Mouse (Mus musculus): ENCODE measurements around the gene Btg3.
"Not testable (repeated sequence)": the region's sequence is repeated elsewhere in the genome, so short reads cannot be mapped to it uniquely, and the experiment has no call there.

The Btg3 gene

GRCm38 (mm10) chr16:78376745-78377570, at the start of gene Btg3:
Gene Btg3, minus strand, starts transcription at chr16:78377192.
- DNase-seq (ENCODE audit: low spot score in 2 of 2) = peak; percentile 87 to 89

DNA sequence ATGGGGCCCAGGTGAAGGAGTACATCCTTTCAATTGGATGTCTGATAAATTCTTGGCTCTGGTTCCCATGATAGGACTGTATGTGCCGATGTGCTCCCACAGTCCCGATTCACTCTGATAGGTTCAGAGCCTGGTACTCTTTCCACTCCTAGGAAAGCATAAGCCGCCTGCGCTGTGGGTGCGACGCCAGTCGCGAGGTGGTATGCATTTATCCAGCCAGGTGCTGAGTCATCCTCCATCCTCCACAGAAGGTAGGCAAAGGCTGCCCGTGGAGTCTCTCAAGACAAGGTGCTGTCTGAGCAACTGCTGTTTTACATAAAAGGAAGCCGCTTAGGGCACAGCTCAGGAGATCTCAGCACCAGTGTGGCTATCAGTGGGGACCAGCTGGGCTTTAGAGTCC, 40.7 kb upstream of the Btg3 start:
- DNase-seq (ENCODE audit: low spot score in 2 of 2) = no peak

GRCm38 (mm10) chr16:78416500-78416899, 39.5 kb upstream of the Btg3 start:
- no peak for DNase-seq (ENCODE audit: low spot score in 2 of 2)

DNA sequence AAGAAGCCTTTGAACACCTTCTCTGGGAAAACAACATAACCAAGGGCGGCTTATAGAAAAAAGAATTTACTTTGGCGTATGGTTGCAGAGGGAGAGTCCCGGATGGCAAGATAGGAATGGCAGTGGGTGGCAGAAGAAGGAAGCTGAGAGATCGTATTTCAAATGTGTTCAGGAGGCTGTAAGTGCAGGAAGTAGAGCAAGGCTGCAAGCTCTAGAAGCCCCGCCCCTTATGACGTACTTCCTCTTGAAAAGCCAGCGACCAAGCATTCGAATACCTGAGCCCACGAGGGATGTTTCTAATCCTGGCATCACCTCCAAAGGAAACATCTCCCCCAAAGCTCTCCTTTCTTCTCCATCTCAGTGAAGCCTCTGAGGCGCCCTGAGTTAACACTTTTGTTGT, 33.0 kb upstream of the Btg3 start:
- no peak for DNase-seq (ENCODE audit: low spot score in 2 of 2)

GRCm38 (mm10) chr16:78407855-78408254, 30.9 kb upstream of the Btg3 start:
- no peak for DNase-seq (ENCODE audit: low spot score in 2 of 2)

- DNase-seq (ENCODE audit: low spot score in 2 of 2) = no peak
Observed at GRCm38 (mm10) chr16:78406657-78407056, 29.7 kb upstream of the Btg3 start.

GRCm38 (mm10) chr16:78402316-78402715, 25.3 kb upstream of the Btg3 start:
- no peak for DNase-seq (ENCODE audit: low spot score in 2 of 2)

GRCm38 (mm10) chr16:78399423-78399822, 22.4 kb upstream of the Btg3 start:
- DNase-seq (ENCODE audit: low spot score in 2 of 2) = no peak

- no peak for DNase-seq (ENCODE audit: low spot score in 2 of 2)
Observed at GRCm38 (mm10) chr16:78398734-78399133, 21.7 kb upstream of the Btg3 start.

- no peak for DNase-seq (ENCODE audit: low spot score in 2 of 2)
Observed at GRCm38 (mm10) chr16:78391354-78391753, 14.4 kb upstream of the Btg3 start.

DNA sequence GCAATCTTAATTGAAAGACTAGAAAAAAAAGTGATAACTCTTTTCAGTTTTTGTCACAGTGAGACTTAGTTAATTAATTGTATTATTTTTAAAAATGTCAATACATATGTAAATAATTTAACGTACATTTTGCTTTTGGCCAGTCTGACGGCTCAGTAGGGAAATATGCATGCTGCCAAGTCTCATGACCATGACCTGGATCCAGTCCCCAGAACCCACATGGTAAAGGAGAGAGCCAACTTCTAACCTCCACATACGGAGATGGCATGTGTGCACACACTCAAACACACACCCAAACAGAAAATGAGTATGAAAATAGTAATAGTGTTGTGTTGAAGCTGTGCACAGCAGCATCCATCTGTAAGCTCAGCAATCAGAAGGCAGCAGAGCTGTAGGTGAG, 13.0 kb upstream of the Btg3 start:
- no peak for DNase-seq (ENCODE audit: low spot score in 2 of 2)

DNA sequence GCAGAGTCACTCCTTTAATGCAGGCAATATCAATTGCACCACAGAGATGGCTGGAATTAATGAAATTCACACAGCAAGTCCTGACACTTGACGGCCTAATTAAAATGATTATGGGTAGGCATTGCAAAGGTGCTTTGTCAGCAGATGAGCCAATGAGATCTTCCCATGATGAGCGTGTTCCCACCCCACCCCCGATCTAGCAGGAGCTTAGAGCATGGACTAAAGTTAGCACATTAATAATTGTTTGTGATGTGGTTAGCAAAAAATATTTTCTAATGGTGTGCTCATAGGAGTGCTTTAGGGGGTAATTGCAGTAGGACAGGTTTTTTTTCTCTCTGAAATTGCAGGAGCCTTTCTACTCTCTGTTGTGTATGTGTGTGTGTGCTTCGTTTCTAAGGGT, 12.1 kb upstream of the Btg3 start:
- no peak for DNase-seq (ENCODE audit: low spot score in 2 of 2)

GRCm38 (mm10) chr16:78378493-78378892, 1.5 kb upstream of the Btg3 start:
- DNase-seq (ENCODE audit: low spot score in 2 of 2) = no peak

DNA sequence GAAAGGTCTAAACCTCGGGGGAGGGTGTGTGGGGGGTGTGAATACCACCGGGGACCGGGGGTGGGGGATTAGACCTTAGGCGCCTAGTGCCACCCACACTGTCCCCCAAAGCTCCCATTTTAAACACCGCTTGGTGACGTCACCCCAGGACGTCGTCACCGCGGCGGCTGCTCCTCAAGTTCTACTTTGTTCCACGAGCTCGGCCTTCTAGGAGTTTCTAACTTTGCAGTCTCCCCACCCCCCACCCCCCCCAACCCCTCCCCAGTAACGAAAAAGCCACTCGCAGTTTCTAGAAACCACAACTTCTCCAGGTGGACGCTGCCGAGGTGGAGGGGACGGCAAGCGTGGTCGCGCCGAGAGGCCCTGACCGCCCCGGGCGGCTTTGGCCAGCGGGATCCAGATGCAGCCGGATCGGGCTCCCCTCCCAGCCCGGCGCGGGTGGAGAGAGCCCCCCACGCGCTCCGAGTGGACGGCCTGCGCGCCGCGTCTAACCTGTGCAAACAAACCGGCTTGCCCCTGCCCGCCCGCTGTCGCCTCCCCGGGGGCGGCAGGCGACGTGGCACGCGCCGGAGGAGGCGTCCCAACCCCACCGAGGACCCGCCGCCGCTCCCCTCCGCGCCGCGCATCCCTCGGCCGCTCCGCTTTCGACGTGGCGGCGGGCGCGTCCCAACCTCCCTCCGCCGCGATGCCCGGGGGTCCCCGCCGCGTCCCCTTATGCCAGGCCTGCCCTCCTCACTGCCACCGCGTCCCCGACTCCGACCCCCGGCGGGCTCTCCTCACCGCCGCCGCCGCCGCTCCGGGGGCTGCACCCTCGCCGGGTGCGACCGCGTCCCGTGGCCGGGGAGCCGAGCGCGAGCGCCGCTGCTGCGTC, 936 bp downstream of the Btg3 start:
- DNase-seq (ENCODE audit: low spot score in 2 of 2) = peak; percentile 48 to 57

GRCm38 (mm10) chr16:78375222-78375621, 1.8 kb downstream of the Btg3 start:
- peak; percentile 3 to 19 for DNase-seq (ENCODE audit: low spot score in 2 of 2)

GRCm38 (mm10) chr16:78373743-78374142, 3.2 kb downstream of the Btg3 start:
- peak in 1 of 2 experiments; percentile 5 for DNase-seq (ENCODE audit: low spot score in 2 of 2)

DNA sequence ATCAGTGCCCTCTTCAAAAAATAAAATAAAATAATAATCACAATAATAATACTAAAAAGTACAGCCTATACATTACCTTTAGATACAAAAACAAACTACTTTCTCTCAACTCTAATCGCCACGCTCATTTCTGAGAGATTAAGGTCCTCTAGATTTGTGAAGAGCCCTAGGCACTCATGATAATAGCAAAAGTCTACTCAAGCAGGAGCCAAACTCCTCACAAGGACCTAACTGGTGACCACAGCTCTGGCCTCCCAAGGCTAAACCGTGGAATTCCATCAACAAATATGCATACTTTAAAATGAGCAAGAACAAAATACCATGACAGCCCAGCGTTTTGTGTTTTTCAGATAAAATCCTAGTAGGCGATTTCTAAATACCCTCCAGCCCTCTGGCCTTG, 4.2 kb downstream of the Btg3 start:
- DNase-seq (ENCODE audit: low spot score in 2 of 2) = no peak

DNA sequence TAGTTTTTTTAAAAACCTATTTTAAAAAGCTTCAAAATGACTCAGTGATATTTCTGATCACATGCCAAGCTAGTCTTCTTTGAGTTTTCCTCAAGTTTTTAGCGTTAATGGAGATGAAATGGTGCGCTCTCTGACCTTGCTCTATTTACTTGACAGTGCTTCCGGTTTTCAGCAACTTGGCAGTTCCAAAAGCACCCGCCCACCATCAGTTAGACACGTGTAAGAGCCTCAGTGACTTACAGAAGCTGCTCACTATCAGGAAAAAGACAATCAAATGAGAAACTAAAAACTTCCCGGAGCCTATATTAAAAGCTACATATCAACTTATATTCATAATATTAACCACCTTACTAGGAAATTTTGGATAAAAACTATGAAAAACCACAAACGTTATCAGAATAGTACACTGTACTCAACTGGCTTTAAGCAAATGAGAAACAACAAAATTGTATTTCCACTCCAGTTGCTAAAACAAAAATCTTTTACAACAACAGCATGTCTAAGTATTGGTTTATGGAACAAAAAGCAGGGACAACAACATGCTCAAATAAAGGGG, 5.4 kb downstream of the Btg3 start:
- DNase-seq (ENCODE audit: low spot score in 2 of 2) = no peak

GRCm38 (mm10) chr16:78364554-78364953, 12.4 kb downstream of the Btg3 start:
- not testable (repeated sequence) for DNase-seq (ENCODE audit: low spot score in 2 of 2)

- DNase-seq (ENCODE audit: low spot score in 2 of 2) = no peak
Observed at GRCm38 (mm10) chr16:78361466-78361865, 15.5 kb downstream of the Btg3 start.

DNA sequence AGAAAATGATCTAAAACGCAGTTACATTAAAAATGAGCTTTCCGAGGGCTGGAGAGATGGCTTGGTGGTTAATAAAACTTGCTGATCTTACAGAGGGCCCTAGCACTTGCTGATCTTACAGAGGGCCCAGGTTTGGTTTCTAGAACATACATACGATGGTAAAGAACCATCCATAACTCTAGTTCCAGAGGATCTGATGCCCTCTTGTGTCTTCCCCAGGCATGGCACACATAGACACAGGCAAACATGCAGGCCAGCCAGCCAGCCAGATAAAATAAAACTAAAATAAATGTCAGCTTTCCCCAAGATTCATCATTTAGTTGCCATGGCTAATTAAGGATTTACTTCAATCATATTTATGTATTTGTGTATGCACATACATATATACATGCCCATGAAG, 19.2 kb downstream of the Btg3 start:
- no peak for DNase-seq (ENCODE audit: low spot score in 2 of 2)

DNA sequence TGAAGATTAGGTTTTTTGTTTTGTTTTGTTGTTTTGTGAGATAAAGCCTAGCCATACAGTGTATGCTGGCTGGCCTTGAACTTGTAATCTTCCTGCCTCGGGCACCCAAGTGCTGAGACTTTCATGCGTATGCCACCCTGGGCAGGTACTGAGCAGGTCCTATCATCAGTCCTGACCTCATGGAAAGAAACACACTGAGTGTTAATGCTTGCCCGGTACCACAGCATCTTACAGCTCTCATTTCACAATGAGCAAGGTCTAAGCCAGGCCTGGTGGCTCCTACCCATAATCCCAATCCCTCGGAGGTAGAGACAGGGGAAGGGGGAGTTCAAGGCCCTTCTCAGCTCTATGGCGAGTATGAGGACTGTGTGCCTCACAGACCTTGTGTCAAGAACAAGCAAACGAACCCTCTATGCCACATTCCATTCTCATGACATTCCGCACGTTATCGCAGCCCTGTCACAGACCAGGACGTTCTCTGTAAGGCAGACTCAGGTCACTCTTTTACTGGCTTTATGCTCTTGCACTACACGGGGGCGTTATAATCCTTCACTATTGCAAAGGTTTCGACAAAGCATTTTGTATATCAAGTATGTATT, 29.6 kb downstream of the Btg3 start:
- no peak for DNase-seq (ENCODE audit: low spot score in 2 of 2)

All from spleen, postnatal 36 days (tissue).